Mouse (Mus musculus) heart, adult 11 months (tissue): ENCODE measurements around the gene Add2.

Source experiments
- DNase-seq: peaks from one replicate; pipeline ENCODE4 v3.0.0; 2022

Gene Add2

GRCm38 (mm10) chr6:86086851-86087571 is 58.5 kb downstream of the Add2 start:
- DNase-seq = peak; percentile 94

GRCm38 (mm10) chr6:86087813-86088212 is 59.3 kb downstream of the Add2 start:
- DNase-seq = no peak

GRCm38 (mm10) chr6:86094202-86094838 is 65.8 kb downstream of the Add2 start:
- DNase-seq = no peak

- no peak for DNase-seq
Observed at GRCm38 (mm10) chr6:86095518-86095917, 67.0 kb downstream of the Add2 start.

- no peak for DNase-seq
Observed at GRCm38 (mm10) chr6:86096733-86097132, 68.3 kb downstream of the Add2 start.

- no peak for DNase-seq
Observed at GRCm38 (mm10) chr6:86097155-86097554, 68.7 kb downstream of the Add2 start.

- no peak for DNase-seq
Observed at GRCm38 (mm10) chr6:86099003-86099402, 70.5 kb downstream of the Add2 start.

GRCm38 (mm10) chr6:86101451-86101850 is 73.0 kb downstream of the Add2 start:
- no peak for DNase-seq

GRCm38 (mm10) chr6:86102874-86103273 is 74.4 kb downstream of the Add2 start:
- no peak for DNase-seq

GRCm38 (mm10) chr6:86103614-86104013 is 75.1 kb downstream of the Add2 start:
- DNase-seq = no peak

- DNase-seq = no peak
Observed at GRCm38 (mm10) chr6:86104719-86105118, 76.2 kb downstream of the Add2 start.

GRCm38 (mm10) chr6:86106045-86106444 is 77.6 kb downstream of the Add2 start:
- no peak for DNase-seq

GRCm38 (mm10) chr6:86107101-86107500 is 78.6 kb downstream of the Add2 start:
- DNase-seq = no peak

GRCm38 (mm10) chr6:86115843-86116242 is 87.4 kb downstream of the Add2 start:
- DNase-seq = no peak

GRCm38 (mm10) chr6:86123057-86123456 is 94.6 kb downstream of the Add2 start:
- no peak for DNase-seq

GRCm38 (mm10) chr6:86125761-86126160 is 97.3 kb downstream of the Add2 start:
- no peak for DNase-seq

- no peak for DNase-seq
Observed at GRCm38 (mm10) chr6:86126953-86127581, 98.6 kb downstream of the Add2 start.

GRCm38 (mm10) chr6:86128504-86128903 is 100.0 kb downstream of the Add2 start:
- no peak for DNase-seq

- no peak for DNase-seq
Observed at GRCm38 (mm10) chr6:86129872-86130498, 101.5 kb downstream of the Add2 start.

- DNase-seq = no peak
Observed at GRCm38 (mm10) chr6:86133882-86134281, 105.4 kb downstream of the Add2 start.

GRCm38 (mm10) chr6:86136206-86136605 is 107.7 kb downstream of the Add2 start:
- no peak for DNase-seq

- DNase-seq = no peak
Observed at GRCm38 (mm10) chr6:86141284-86141683, 112.8 kb downstream of the Add2 start.

GRCm38 (mm10) chr6:86141820-86142219 is 113.3 kb downstream of the Add2 start:
- no peak for DNase-seq

- DNase-seq = no peak
Observed at GRCm38 (mm10) chr6:86144986-86145385, 116.5 kb downstream of the Add2 start.
